ENCODE assay signal across 36 mouse cellular contexts in the genomic region with DNA sequence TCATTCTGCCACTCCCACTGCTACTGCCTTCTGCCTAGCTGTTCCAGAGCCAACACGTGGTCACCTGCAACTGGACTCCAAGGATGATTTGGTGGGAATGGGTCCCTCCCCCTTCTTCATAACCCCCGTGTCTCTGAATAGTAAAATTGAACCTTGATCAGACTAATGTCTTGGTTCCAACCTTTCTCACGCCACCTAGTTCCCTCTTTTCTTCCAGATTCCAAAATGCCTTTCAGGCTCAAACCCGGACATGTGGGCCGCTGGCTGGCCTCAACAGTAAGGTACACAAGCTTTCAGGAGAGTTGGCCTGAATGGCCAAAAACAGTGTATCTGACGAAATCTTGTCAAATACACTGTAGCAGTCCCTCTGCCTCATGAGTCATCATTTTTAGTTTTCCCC. TPM values are rescaled to one million over a fixed set of nuclear protein-coding genes. Genes with fewer than 3 reads are reported as not detected.
"Had no signal": no experiment of that assay in that cellular context is flagged by ENCODE, and none has a peak within 500 bp of the region (broad histone marks: within the 10 kb centered on the region; RNA-seq: fewer than 3 reads in every experiment).

No protein-coding gene starts in this region.

- H3K4me1 ChIP-seq: limb, embryonic 12.5 days; limb, embryonic 13.5 days; limb, embryonic 15.5 days; liver, embryonic 12.5 days; liver, embryonic 13.5 days; liver, embryonic 15.5 days; lung, embryonic 15.5 days; megakaryocyte, embryonic 14.5 days; midbrain, embryonic 15.5 days; neural tube, embryonic 12.5 days had no signal

- H3K36me3 ChIP-seq: limb, embryonic 12.5 days; limb, embryonic 13.5 days; limb, embryonic 15.5 days; liver, embryonic 12.5 days; liver, embryonic 13.5 days; liver, embryonic 15.5 days; lung, embryonic 15.5 days; midbrain, embryonic 12.5 days; midbrain, embryonic 15.5 days; neural tube, embryonic 12.5 days had no signal

- H3K27ac ChIP-seq: limb, embryonic 12.5 days; limb, embryonic 13.5 days; limb, embryonic 15.5 days; liver, embryonic 12.5 days; liver, embryonic 13.5 days; liver, embryonic 14.5 days; liver, embryonic 15.5 days; lung, embryonic 15.5 days; macrophage; midbrain, embryonic 12.5 days; midbrain, embryonic 13.5 days; midbrain, embryonic 15.5 days; neural tube, embryonic 12.5 days had no signal

- DNase-seq: left cerebral cortex, postnatal 4 days; liver; liver, embryonic 13.5 days; liver, postnatal 0 days; lung, adult 18-20 months; lung, adult 2 months; lung, embryonic 14.5 days; lung, postnatal 10 days; lung, postnatal 14 days; lung, postnatal 36 days; midbrain, embryonic 14.5 days had no signal

- ATAC-seq: liver, embryonic 12.5 days; liver, postnatal 0 days; lung, postnatal 0 days; midbrain, embryonic 13.5 days; midbrain, embryonic 15.5 days; midbrain, embryonic 16.5 days had no signal

- H3K9ac ChIP-seq: limb, embryonic 12.5 days; limb, embryonic 13.5 days; limb, embryonic 15.5 days; liver, embryonic 12.5 days; liver, embryonic 13.5 days; liver, embryonic 14.5 days; liver, embryonic 15.5 days; liver, postnatal 0 days; lung, embryonic 14.5 days; lung, embryonic 15.5 days; midbrain, embryonic 12.5 days; midbrain, embryonic 13.5 days; midbrain, embryonic 15.5 days; neural tube, embryonic 12.5 days had no signal

- H3K4me3 ChIP-seq: limb, embryonic 12.5 days; limb, embryonic 13.5 days; limb, embryonic 15.5 days; liver, embryonic 12.5 days; liver, embryonic 13.5 days; liver, embryonic 15.5 days; lung, embryonic 15.5 days; megakaryocyte, embryonic 14.5 days; midbrain, embryonic 10.5 days; midbrain, embryonic 12.5 days; midbrain, embryonic 13.5 days; midbrain, embryonic 15.5 days; myocyte; neural tube, embryonic 12.5 days had no signal

- H3K4me2 ChIP-seq: limb, embryonic 12.5 days; limb, embryonic 13.5 days; limb, embryonic 15.5 days; liver, embryonic 11.5 days; liver, embryonic 12.5 days; liver, embryonic 13.5 days; liver, embryonic 15.5 days; lung, embryonic 14.5 days; lung, embryonic 15.5 days; midbrain, embryonic 11.5 days; midbrain, embryonic 12.5 days; midbrain, embryonic 13.5 days; midbrain, embryonic 15.5 days; neural tube, embryonic 12.5 days had no signal

- H3K27me3 ChIP-seq: limb, embryonic 12.5 days; limb, embryonic 13.5 days; limb, embryonic 15.5 days; liver, embryonic 12.5 days; liver, embryonic 13.5 days; liver, embryonic 15.5 days; lung, embryonic 15.5 days; megakaryocyte, embryonic 14.5 days; midbrain, embryonic 12.5 days; midbrain, embryonic 13.5 days; midbrain, embryonic 15.5 days; neural tube, embryonic 12.5 days had no signal

RNA-seq across cellular contexts. Expression of a gene that starts 33.4 kb away (rescaled TPM):
- polyA plus RNA-seq: limb, embryonic 12.5 days; limb, embryonic 13.5 days; limb, embryonic 14.5 days; limb, embryonic 15.5 days; liver, adult 2 months; liver, embryonic 11.5 days; liver, embryonic 12.5 days; liver, embryonic 13.5 days; liver, embryonic 14.5 days; liver, embryonic 15.5 days; liver, embryonic 16.5 days; liver, postnatal 0 days; lung, embryonic 14.5 days; lung, embryonic 16.5 days; lung, postnatal 0 days; macrophage; midbrain, embryonic 10.5 days; midbrain, embryonic 11.5 days; midbrain, embryonic 12.5 days; midbrain, embryonic 13.5 days; midbrain, embryonic 14.5 days; midbrain, embryonic 15.5 days; midbrain, embryonic 16.5 days; midbrain, postnatal 0 days; myocyte; neural tube, embryonic 11.5 days; neural tube, embryonic 12.5 days had no signal
